Mouse (Mus musculus) thymus, adult 2 months (tissue): ENCODE results near the gene Selenoh.

Experiments
- CTCF ChIP-seq: fragments of 200-500 bp; IDR thresholded peaks from 2 replicates; pipeline ENCODE4 v1.5.1; 2012; ENCODE audit warnings: mild to moderate bottlenecking, control low read depth, low read length, moderate library complexity, borderline replicate concordance; ENCODE audit not compliant: control insufficient read depth, poor library complexity, insufficient read depth; ENCODE audit errors: extremely low read depth
- POLR2A ChIP-seq: fragments of 200-500 bp; IDR thresholded peaks from 2 replicates; pipeline ENCODE4 v1.6.1; 2012; ENCODE audit warnings: mild to moderate bottlenecking, low read length, control low read depth, moderate library complexity; ENCODE audit not compliant: control insufficient read depth, poor library complexity, insufficient read depth; ENCODE audit errors: extremely low read depth

DNA sequence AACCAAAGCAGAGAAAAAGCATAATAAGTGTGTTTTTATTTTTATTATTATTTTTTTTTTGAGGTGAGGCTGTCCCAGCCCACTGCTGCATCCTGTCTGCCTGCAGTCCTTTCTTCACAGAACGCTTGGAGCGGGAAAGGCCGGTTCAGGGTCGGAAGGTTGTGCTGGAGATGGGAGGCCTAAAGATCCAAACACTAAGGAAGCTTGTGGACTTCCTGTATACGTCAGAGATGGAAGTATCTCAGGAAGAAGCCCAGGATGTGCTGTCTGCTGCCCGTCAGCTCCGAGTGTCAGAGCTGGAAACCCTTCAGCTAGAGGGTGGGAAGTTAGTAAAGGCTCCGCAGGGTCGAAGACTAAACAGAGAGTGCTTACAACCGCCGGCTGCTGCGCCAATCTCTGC, 4.5 kb downstream of the Selenoh start:
- TF ChIP-seq POLR2A (no peak), CTCF (no peak)
